Mouse (Mus musculus) hindbrain, postnatal 0 days (tissue): ENCODE measurements at regions not wholly inside any gene's neighbourhood (a gene's known extent, or its start where the extent isn't known, plus 50 kb on each side); places are given as distances from the start of the nearest gene placed in this dataset.

Experiments used
- ATAC-seq: fragments of 200-750 bp; cut with Nextera tagmentation; 2 replicates; pipeline ENCODE4 v1.8.0; 2017; ENCODE audit warnings: mild to moderate bottlenecking, moderate TSS enrichment, moderate library complexity
- DNase-seq: peaks from one replicate; pipeline ENCODE4 v3.0.0-alpha.2; 2015; ENCODE audit warnings: low spot score
- H3K27ac ChIP-seq: fragments of 300-500 bp; sonication (generic); 2 replicates; pipeline ENCODE4 v1.5.1; 2014; ENCODE audit warnings: mild to moderate bottlenecking
- H3K27me3 ChIP-seq: fragments of 300-500 bp; sonication (generic); 2 replicates; pipeline ENCODE4 v1.6.1; 2014; ENCODE audit warnings: low read length, mixed read lengths; ENCODE audit not compliant: insufficient read depth
- H3K36me3 ChIP-seq: fragments of 300-500 bp; sonication (generic); 2 replicates; pipeline ENCODE4 v1.6.1; 2014; ENCODE audit warnings: low read length, mixed read lengths; ENCODE audit not compliant: insufficient read depth
- H3K4me1 ChIP-seq: fragments of 300-500 bp; sonication (generic); 2 replicates; pipeline ENCODE4 v1.6.1; 2014; ENCODE audit warnings: antibody characterized with exemption, low read length, mixed read lengths; ENCODE audit not compliant: insufficient read depth
- H3K4me2 ChIP-seq: fragments of 300-500 bp; sonication (generic); 2 replicates; pipeline ENCODE4 v1.6.1; 2014; ENCODE audit warnings: low read depth, mild to moderate bottlenecking, low read length, moderate library complexity, mixed read lengths
- H3K4me3 ChIP-seq: fragments of 300-500 bp; sonication (generic); 2 replicates; pipeline ENCODE4 v1.5.1; 2014; ENCODE audit warnings: low read length
- H3K9ac ChIP-seq: fragments of 300-500 bp; sonication (generic); replicated peaks from 2 replicates; pipeline ENCODE4 v1.6.1; 2014; ENCODE audit warnings: mild to moderate bottlenecking, low read length, moderate library complexity, mixed read lengths
- H3K9me3 ChIP-seq: fragments of 300-500 bp; sonication (generic); 2 replicates; pipeline ENCODE4 v1.6.1; 2016; ENCODE audit warnings: low read length, mixed read lengths
- CTCF ChIP-seq: IDR thresholded peaks from 2 replicates; pipeline ENCODE4 v1.5.1; 2016; ENCODE audit warnings: antibody characterized with exemption, control low read depth, low read depth
- WGBS: fragments of 180-500 bp; shearing (Covaris S2); extraction: QIAGEN DNeasy Blood & Tissue Kit; methylation state at CpG from one replicate; pipeline ENCODE4 v1.1.7; 2014; 5-methylcytosine and 5-hydroxymethylcytosine counted together

DNA sequence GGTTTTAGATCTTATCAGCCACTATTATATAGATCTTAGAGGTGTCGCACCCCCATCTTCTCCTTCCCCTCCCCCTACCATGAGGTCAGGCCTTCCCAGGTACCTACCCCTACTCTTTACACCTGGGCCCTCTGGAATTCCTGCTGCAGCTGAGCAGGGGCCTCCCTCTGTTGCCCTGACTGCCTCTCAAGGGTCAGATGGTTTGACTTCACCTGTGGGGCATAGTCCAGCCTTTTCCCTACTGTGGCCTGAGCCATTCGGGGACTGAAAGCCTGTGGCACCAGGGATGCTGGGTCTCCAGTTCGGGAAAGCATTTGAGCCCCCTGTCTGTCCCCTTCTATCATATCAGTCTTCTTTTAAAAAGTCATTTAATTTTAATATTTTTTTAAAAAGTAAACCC lies 196.4 kb downstream of the Gadd45g start:
- Histone ChIP-seq H3K27me3 (no peaks in the 10 kb centered on the region), H3K9ac (no peak overlapping the region), H3K36me3 (no peaks in the 10 kb centered on the region), H3K4me3 (no peak overlapping the region), H3K4me1 (peaks cover 28% of the 10 kb centered on the region), H3K27ac (no peak overlapping the region), H3K9me3 (no peaks in the 10 kb centered on the region), H3K4me2 (no peak overlapping the region)
- DNase-seq (no peak), ATAC-seq (no peak)
- WGBS = over 99% methylated on average over 3 of the region's 3 CpGs
- TF ChIP-seq CTCF = no peak

GRCm38 (mm10) chr13:52043916-52044315 lies 197.4 kb downstream of the Gadd45g start:
- no peak for TF ChIP-seq CTCF
- H3K9ac ChIP-seq = no peak overlapping the region
- WGBS = 85% methylated on average over 3 of the region's 3 CpGs
- peaks cover 28% of the 10 kb centered on the region for H3K4me1 ChIP-seq
- H3K9me3 ChIP-seq = no peaks in the 10 kb centered on the region
- no peak overlapping the region for H3K4me3 ChIP-seq
- H3K4me2 ChIP-seq = no peak overlapping the region
- ATAC-seq (no peak), DNase-seq (no peak)
- H3K27me3 ChIP-seq = no peaks in the 10 kb centered on the region
- H3K36me3 ChIP-seq = no peaks in the 10 kb centered on the region
- no peak overlapping the region for H3K27ac ChIP-seq

DNA sequence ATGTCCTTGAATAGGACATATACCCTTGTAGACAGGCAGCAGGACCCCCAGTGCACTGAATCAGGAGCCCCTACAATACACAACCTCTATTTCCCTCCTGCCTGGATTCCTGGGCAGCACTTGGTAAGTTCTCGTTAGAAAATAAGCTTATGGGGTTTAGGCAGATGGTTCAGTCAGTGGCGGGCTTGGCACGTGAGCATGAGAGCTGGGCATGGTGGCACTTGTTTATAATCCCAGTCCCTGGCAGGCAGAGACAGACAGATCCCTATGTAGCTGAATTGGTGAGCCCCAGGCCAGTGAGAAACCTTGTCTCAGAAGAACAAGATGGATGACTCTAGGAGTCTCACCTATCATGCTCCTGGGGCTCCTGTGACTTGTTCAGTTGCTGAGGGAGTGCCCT lies 198.9 kb downstream of the Gadd45g start:
- Histone ChIP-seq H3K4me2 (no peak overlapping the region), H3K4me3 (no peak overlapping the region), H3K9me3 (no peaks in the 10 kb centered on the region), H3K36me3 (no peaks in the 10 kb centered on the region), H3K9ac (no peak overlapping the region), H3K4me1 (peaks cover 28% of the 10 kb centered on the region), H3K27ac (peak overlapping the region; percentile 41; the same call in 1 of the 2 replicates), H3K27me3 (no peaks in the 10 kb centered on the region)
- DNase-seq = no peak
- TF ChIP-seq CTCF = no peak
- no peak; the same call in 1 of the 2 replicates for ATAC-seq
- WGBS = 51% methylated on average over 3 of the region's 3 CpGs

DNA sequence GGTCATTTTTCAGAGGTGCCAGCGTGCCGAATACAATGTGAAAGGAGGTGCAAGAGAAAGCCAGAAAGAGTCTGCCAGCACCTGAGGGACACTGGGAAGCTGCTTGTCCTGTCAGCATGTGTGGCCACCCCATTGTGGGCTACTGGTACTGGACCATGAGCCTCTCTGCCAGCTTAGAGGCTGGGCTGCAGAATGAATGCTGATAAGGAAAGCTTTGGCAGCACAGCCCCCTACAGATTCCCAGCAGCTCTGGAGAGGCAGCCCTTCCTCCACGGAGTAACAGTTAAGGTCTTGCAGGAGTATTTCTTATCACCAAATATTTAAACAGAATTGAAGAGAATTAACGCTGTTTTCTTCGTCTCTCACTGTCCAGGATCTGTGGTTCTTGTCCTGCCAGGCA lies 199.5 kb downstream of the Gadd45g start:
- DNase-seq (peak; percentile 51), ATAC-seq (peak; percentile 35; the same call in 1 of the 2 replicates)
- Histone ChIP-seq H3K9me3 (no peaks in the 10 kb centered on the region), H3K36me3 (no peaks in the 10 kb centered on the region), H3K4me3 (no peak overlapping the region), H3K27me3 (no peaks in the 10 kb centered on the region), H3K27ac (peak overlapping the region; percentile 41; the same call in 1 of the 2 replicates), H3K4me1 (peaks cover 28% of the 10 kb centered on the region), H3K4me2 (no peak overlapping the region), H3K9ac (no peak overlapping the region)
- no peak for TF ChIP-seq CTCF
- WGBS = 52% methylated on average over 5 of the region's 5 CpGs

- Histone ChIP-seq H3K4me2 (no peak overlapping the region), H3K4me1 (peaks cover 21% of the 10 kb centered on the region), H3K9me3 (no peaks in the 10 kb centered on the region), H3K4me3 (no peak overlapping the region), H3K27ac (peak overlapping the region; percentile 41), H3K36me3 (no peaks in the 10 kb centered on the region), H3K9ac (no peak overlapping the region), H3K27me3 (no peaks in the 10 kb centered on the region)
- ATAC-seq = no peak
- WGBS = 34% methylated on average over 11 of the region's 11 CpGs
- no peak for TF ChIP-seq CTCF
- DNase-seq = peak; percentile 41
These were observed 200.2 kb downstream of the Gadd45g start for GRCm38 (mm10) chr13:52046700-52047099.

DNA sequence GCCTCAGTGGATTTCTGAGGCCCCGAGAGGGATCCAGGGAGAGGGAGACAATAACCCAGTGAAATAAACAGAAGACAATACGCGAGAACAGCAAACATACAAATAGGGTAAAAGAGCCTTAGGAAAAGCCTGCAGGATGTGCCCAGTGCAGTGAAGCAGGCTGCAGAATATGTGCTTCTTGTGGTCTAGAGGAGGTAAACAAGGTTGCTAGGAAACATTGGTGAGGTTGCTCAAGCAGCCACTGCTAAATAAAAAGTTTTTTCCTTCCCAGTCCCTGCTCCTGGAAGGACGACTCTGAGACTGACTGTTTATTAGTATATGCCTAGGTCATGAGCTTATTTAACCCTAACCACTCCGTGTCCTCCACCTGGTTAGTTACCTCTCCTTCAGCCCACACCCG lies 201.5 kb downstream of the Gadd45g start:
- Histone ChIP-seq H3K27me3 (no peaks in the 10 kb centered on the region), H3K9ac (no peak overlapping the region), H3K27ac (peak overlapping the region; percentile 62; the same call in 1 of the 2 replicates), H3K4me3 (no peak overlapping the region), H3K4me1 (peaks cover 14% of the 10 kb centered on the region), H3K36me3 (no peaks in the 10 kb centered on the region), H3K9me3 (no peaks in the 10 kb centered on the region), H3K4me2 (no peak overlapping the region)
- no peak for TF ChIP-seq CTCF
- no peak for ATAC-seq
- peak; percentile 54 for DNase-seq
- WGBS = 57% methylated on average over 6 of the region's 6 CpGs

GRCm38 (mm10) chr13:52048777-52049176 lies 202.3 kb downstream of the Gadd45g start:
- Histone ChIP-seq H3K27me3 (no peaks in the 10 kb centered on the region), H3K9ac (no peak overlapping the region), H3K4me3 (no peak overlapping the region), H3K4me1 (peaks cover 14% of the 10 kb centered on the region), H3K36me3 (no peaks in the 10 kb centered on the region), H3K27ac (no peak overlapping the region; the same call in 1 of the 2 replicates), H3K9me3 (no peaks in the 10 kb centered on the region), H3K4me2 (no peak overlapping the region)
- ATAC-seq (no peak), DNase-seq (no peak)
- no peak for TF ChIP-seq CTCF
- WGBS = 71% methylated on average over 3 of the region's 3 CpGs
